Mouse (Mus musculus): ENCODE data around the gene Rft1. TPM values are rescaled to one million over a fixed set of nuclear protein-coding genes. Genes with fewer than 3 reads are reported as not detected.

Gene Rft1
- polyA plus RNA-seq, 1 experiment from 2014 or later, result 11.6 TPM

GRCm38 (mm10) chr14:30626756-30627742, 27.1 kb upstream of the Rft1 start:
- Histone ChIP-seq H3K4me3 (ENCODE audit: low read depth, low read length) (peak overlapping the region; percentile 60; the same call in 1 of the 2 replicates), H3K9me3 (ENCODE audit: control insufficient read depth, low read length) (no peaks in the 10 kb centered on the region), H3K9ac (ENCODE audit: low read length) (no peak overlapping the region), H3K4me1 (ENCODE audit: control insufficient read depth, insufficient read depth, low read length) (peaks cover 12% of the 10 kb centered on the region), H3K4me2 (ENCODE audit: low read depth) (peak overlapping the region; percentile 59), H3K27ac (ENCODE audit: low read depth, low read length) (no peak overlapping the region), H3K27me3 (ENCODE audit: control insufficient read depth, insufficient read depth, low read length) (no peaks in the 10 kb centered on the region), H3K36me3 (ENCODE audit: control insufficient read depth, insufficient read depth, low read length) (no peaks in the 10 kb centered on the region)
- ATAC-seq (ENCODE audit: insufficient read depth, low FRiP score, low TSS enrichment), result 0 out of 2 replicates have a peak, but pooled peaks have one; percentile 1
- no peak for DNase-seq (ENCODE audit: low spot score)
- WGBS, result 59% methylated on average over 12 of the region's 12 CpGs

GRCm38 (mm10) chr14:30628235-30628634, 25.9 kb upstream of the Rft1 start:
- H3K27me3 ChIP-seq (ENCODE audit: control insufficient read depth, insufficient read depth, low read length), result no peaks in the 10 kb centered on the region
- DNase-seq (ENCODE audit: low spot score), result no peak
- H3K9me3 ChIP-seq (ENCODE audit: control insufficient read depth, low read length), result no peaks in the 10 kb centered on the region
- H3K4me1 ChIP-seq (ENCODE audit: control insufficient read depth, insufficient read depth, low read length), result peaks cover 12% of the 10 kb centered on the region
- ATAC-seq (ENCODE audit: insufficient read depth, low FRiP score, low TSS enrichment), result no peak
- H3K4me2 ChIP-seq (ENCODE audit: low read depth), result no peak overlapping the region
- no peak overlapping the region for H3K27ac ChIP-seq (ENCODE audit: low read depth, low read length)
- no peaks in the 10 kb centered on the region for H3K36me3 ChIP-seq (ENCODE audit: control insufficient read depth, insufficient read depth, low read length)
- H3K9ac ChIP-seq (ENCODE audit: low read length), result no peak overlapping the region
- no peak overlapping the region for H3K4me3 ChIP-seq (ENCODE audit: low read depth, low read length)
- 87% methylated on average over 5 of the region's 5 CpGs for WGBS

- no peaks in the 10 kb centered on the region for H3K9me3 ChIP-seq (ENCODE audit: control insufficient read depth, low read length)
- H3K4me1 ChIP-seq (ENCODE audit: control insufficient read depth, insufficient read depth, low read length), result peaks cover 9% of the 10 kb centered on the region
- 58% methylated on average over 4 of the region's 4 CpGs for WGBS
- H3K27ac ChIP-seq (ENCODE audit: low read depth, low read length), result no peak overlapping the region
- H3K27me3 ChIP-seq (ENCODE audit: control insufficient read depth, insufficient read depth, low read length), result no peaks in the 10 kb centered on the region
- H3K4me2 ChIP-seq (ENCODE audit: low read depth), result no peak overlapping the region
- H3K9ac ChIP-seq (ENCODE audit: low read length), result no peak overlapping the region
- H3K4me3 ChIP-seq (ENCODE audit: low read depth, low read length), result no peak overlapping the region
- no peak for DNase-seq (ENCODE audit: low spot score)
- ATAC-seq (ENCODE audit: insufficient read depth, low FRiP score, low TSS enrichment), result no peak
- no peaks in the 10 kb centered on the region for H3K36me3 ChIP-seq (ENCODE audit: control insufficient read depth, insufficient read depth, low read length)
Observed at GRCm38 (mm10) chr14:30629839-30630238, 24.3 kb upstream of the Rft1 start.

GRCm38 (mm10) chr14:30630811-30631576, 23.2 kb upstream of the Rft1 start:
- no peak overlapping the region for H3K4me3 ChIP-seq (ENCODE audit: low read depth, low read length)
- no peak overlapping the region for H3K4me2 ChIP-seq (ENCODE audit: low read depth)
- no peaks in the 10 kb centered on the region for H3K36me3 ChIP-seq (ENCODE audit: control insufficient read depth, insufficient read depth, low read length)
- peaks cover 6% of the 10 kb centered on the region; the same call in 1 of the 2 replicates for H3K4me1 ChIP-seq (ENCODE audit: control insufficient read depth, insufficient read depth, low read length)
- 74% methylated on average over 5 of the region's 5 CpGs for WGBS
- no peaks in the 10 kb centered on the region for H3K27me3 ChIP-seq (ENCODE audit: control insufficient read depth, insufficient read depth, low read length)
- DNase-seq (ENCODE audit: low spot score) (no peak), ATAC-seq (ENCODE audit: insufficient read depth, low FRiP score, low TSS enrichment) (no peak)
- H3K27ac ChIP-seq (ENCODE audit: low read depth, low read length), result no peak overlapping the region
- H3K9ac ChIP-seq (ENCODE audit: low read length), result no peak overlapping the region
- no peaks in the 10 kb centered on the region for H3K9me3 ChIP-seq (ENCODE audit: control insufficient read depth, low read length)

GRCm38 (mm10) chr14:30631834-30632233, 22.3 kb upstream of the Rft1 start:
- Histone ChIP-seq H3K9ac (ENCODE audit: low read length) (no peak overlapping the region), H3K27ac (ENCODE audit: low read depth, low read length) (no peak overlapping the region)
- WGBS, result 49% methylated on average over 2 of the region's 2 CpGs

GRCm38 (mm10) chr14:30633708-30634107, 20.5 kb upstream of the Rft1 start:
- Histone ChIP-seq H3K27ac (ENCODE audit: low read depth, low read length) (no peak overlapping the region), H3K27me3 (ENCODE audit: control insufficient read depth, insufficient read depth, low read length) (no peaks in the 10 kb centered on the region), H3K36me3 (ENCODE audit: control insufficient read depth, insufficient read depth, low read length) (no peaks in the 10 kb centered on the region), H3K4me2 (ENCODE audit: low read depth) (no peak overlapping the region), H3K4me1 (ENCODE audit: control insufficient read depth, insufficient read depth, low read length) (no peaks in the 10 kb centered on the region), H3K9ac (ENCODE audit: low read length) (no peak overlapping the region), H3K4me3 (ENCODE audit: low read depth, low read length) (no peak overlapping the region), H3K9me3 (ENCODE audit: control insufficient read depth, low read length) (no peaks in the 10 kb centered on the region)
- DNase-seq (ENCODE audit: low spot score) (no peak), ATAC-seq (ENCODE audit: insufficient read depth, low FRiP score, low TSS enrichment) (no peak)
- WGBS, result 68% methylated on average over 7 of the region's 7 CpGs

More at GRCm38 (mm10) chr14:30631834-30632233, 22.3 kb upstream of the Rft1 start:
- no peaks in the 10 kb centered on the region for H3K9me3 ChIP-seq (ENCODE audit: control insufficient read depth, low read length)
- H3K4me3 ChIP-seq (ENCODE audit: low read depth, low read length), result no peak overlapping the region
- H3K27me3 ChIP-seq (ENCODE audit: control insufficient read depth, insufficient read depth, low read length), result no peaks in the 10 kb centered on the region
- ATAC-seq (ENCODE audit: insufficient read depth, low FRiP score, low TSS enrichment) (no peak), DNase-seq (ENCODE audit: low spot score) (no peak)
- no peaks in the 10 kb centered on the region for H3K4me1 ChIP-seq (ENCODE audit: control insufficient read depth, insufficient read depth, low read length)
- no peak overlapping the region for H3K4me2 ChIP-seq (ENCODE audit: low read depth)
- no peaks in the 10 kb centered on the region for H3K36me3 ChIP-seq (ENCODE audit: control insufficient read depth, insufficient read depth, low read length)

GRCm38 (mm10) chr14:30634418-30634817, 19.7 kb upstream of the Rft1 start:
- no peaks in the 10 kb centered on the region for H3K9me3 ChIP-seq (ENCODE audit: control insufficient read depth, low read length)
- no peak for DNase-seq (ENCODE audit: low spot score)
- H3K4me3 ChIP-seq (ENCODE audit: low read depth, low read length), result no peak overlapping the region
- 85% methylated on average over 1 of the region's 1 CpGs for WGBS
- no peaks in the 10 kb centered on the region for H3K4me1 ChIP-seq (ENCODE audit: control insufficient read depth, insufficient read depth, low read length)
- no peaks in the 10 kb centered on the region for H3K27me3 ChIP-seq (ENCODE audit: control insufficient read depth, insufficient read depth, low read length)
- H3K4me2 ChIP-seq (ENCODE audit: low read depth), result no peak overlapping the region
- H3K27ac ChIP-seq (ENCODE audit: low read depth, low read length), result no peak overlapping the region
- H3K36me3 ChIP-seq (ENCODE audit: control insufficient read depth, insufficient read depth, low read length), result no peaks in the 10 kb centered on the region
- no peak for ATAC-seq (ENCODE audit: insufficient read depth, low FRiP score, low TSS enrichment)
- no peak overlapping the region for H3K9ac ChIP-seq (ENCODE audit: low read length)

GRCm38 (mm10) chr14:30635219-30635910, 18.8 kb upstream of the Rft1 start:
- no peak overlapping the region for H3K27ac ChIP-seq (ENCODE audit: low read depth, low read length)
- 85% methylated on average over 13 of the region's 13 CpGs for WGBS
- no peak overlapping the region for H3K4me2 ChIP-seq (ENCODE audit: low read depth)
- no peak for DNase-seq (ENCODE audit: low spot score)
- no peak for ATAC-seq (ENCODE audit: insufficient read depth, low FRiP score, low TSS enrichment)
- H3K27me3 ChIP-seq (ENCODE audit: control insufficient read depth, insufficient read depth, low read length), result no peaks in the 10 kb centered on the region
- no peaks in the 10 kb centered on the region for H3K4me1 ChIP-seq (ENCODE audit: control insufficient read depth, insufficient read depth, low read length)
- H3K9ac ChIP-seq (ENCODE audit: low read length), result no peak overlapping the region
- H3K9me3 ChIP-seq (ENCODE audit: control insufficient read depth, low read length), result no peaks in the 10 kb centered on the region
- H3K36me3 ChIP-seq (ENCODE audit: control insufficient read depth, insufficient read depth, low read length), result no peaks in the 10 kb centered on the region
- H3K4me3 ChIP-seq (ENCODE audit: low read depth, low read length), result no peak overlapping the region
